In the genomic region with DNA sequence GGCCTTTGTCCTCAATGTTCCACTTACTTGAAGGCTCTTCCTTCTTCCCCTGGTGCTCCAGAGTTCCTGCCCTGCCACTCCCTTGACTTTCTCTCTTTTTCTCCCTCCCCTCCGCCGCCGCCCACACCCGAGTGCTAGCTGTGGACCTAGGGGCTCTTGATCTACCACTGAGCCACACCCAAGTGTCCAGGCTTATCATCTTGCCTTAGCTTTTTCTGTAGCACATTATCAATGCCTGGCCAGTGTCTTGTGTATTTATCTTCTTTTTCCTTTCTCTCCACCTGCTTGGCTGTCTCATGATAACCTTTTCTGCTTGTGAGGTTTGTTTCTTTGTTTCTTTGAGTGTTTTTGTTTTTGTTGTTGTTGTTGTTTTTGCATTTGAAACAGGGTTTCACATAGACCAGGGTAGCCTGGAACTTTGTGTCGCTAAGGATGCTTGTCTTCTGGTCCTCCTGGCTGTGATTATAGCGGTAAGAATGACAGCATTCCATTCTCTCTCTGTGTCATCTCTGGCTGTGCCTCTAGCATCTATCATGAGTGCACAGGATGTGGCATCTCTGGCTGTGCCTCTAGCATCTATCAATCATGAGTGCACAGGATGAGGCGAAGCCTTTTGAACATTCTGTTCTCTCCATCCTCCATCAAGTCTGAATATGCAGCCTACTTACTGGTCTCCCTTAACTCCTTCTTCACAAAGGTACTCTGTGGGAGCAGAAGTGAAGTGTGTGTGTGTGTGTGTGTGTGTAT, we compare ENCODE assay signal across 9 mouse cellular contexts. TPM values are rescaled to one million over a fixed set of nuclear protein-coding genes. Genes with fewer than 3 reads are reported as not detected.
DNase-seq lines count a peak whose midpoint lies in the region; ATAC-seq and TF ChIP-seq lines count a peak whose summit lies in the region.
"Had no signal": no experiment of that assay in that cellular context is flagged by ENCODE, and none has a peak within 500 bp of the region (broad histone marks: within the 10 kb centered on the region; RNA-seq: fewer than 3 reads in every experiment).

TSS of gene Acp5 (minus strand) at position 68 of the 747 bp plus-strand sequence.

- peaks cover 2% of the 10 kb centered on the region; the same call in 1 of the 2 replicates for H3K4me1 ChIP-seq in lung, adult 2 months (ENCODE audit: control insufficient read depth, insufficient read depth, low read length)
- H3K4me1 ChIP-seq in intestine, embryonic 14.5 days (replicated peaks; ENCODE audit: control insufficient read depth, insufficient read depth, low read length), result peaks cover 7% of the 10 kb centered on the region; the same call in 1 of the 2 replicates

- DNase-seq in lung, adult 2 months, result no peak
- no peak for DNase-seq in lung, postnatal 36 days
- no peak for DNase-seq in adrenal gland, adult 8-10 months
- DNase-seq in intestine, embryonic 14.5 days (ENCODE audit: low spot score), result no peak
- DNase-seq in spleen, postnatal 10 days (ENCODE audit: low spot score in 2 of 2), result peak; percentile 51 to 60
- no peak for DNase-seq in natural killer cell, adult 2 months (ENCODE audit: low spot score in 2 of 2)
- no peak for DNase-seq in testis, postnatal 14 days (ENCODE audit: low spot score)
- no peak for DNase-seq in gastrocnemius, postnatal 4 days (ENCODE audit: low spot score in 2 of 2)

- H3K9ac ChIP-seq in intestine, embryonic 14.5 days (ENCODE audit: low read length), result no peak within 1 kb of the TSS

- no peaks in the 10 kb centered on the region for H3K9me3 ChIP-seq in intestine, embryonic 14.5 days (ENCODE audit: control insufficient read depth, low read length)

- H3K4me3 ChIP-seq in lung, adult 2 months (replicated peaks; ENCODE audit: extremely low read depth, low read depth, low read length), result no peak within 1 kb of the TSS
- H3K4me3 ChIP-seq in intestine, embryonic 14.5 days (ENCODE audit: low read depth, low read length), result no peak within 1 kb of the TSS

- no peak within 1 kb of the TSS for H3K27ac ChIP-seq in intestine, embryonic 14.5 days (ENCODE audit: low read depth)

- no peak for ATAC-seq in intestine, embryonic 14.5 days (replicated peaks; ENCODE audit: low FRiP score, low TSS enrichment, low read depth)
- ATAC-seq: Patski had no signal

- WGBS in lung, adult 2 months, result 62% methylated on average over 7 of the region's 7 CpGs
- WGBS in intestine, embryonic 14.5 days, result 68% methylated on average over 7 of the region's 7 CpGs

- H3K36me3 ChIP-seq in intestine, embryonic 14.5 days (ENCODE audit: control insufficient read depth, insufficient read depth, low read length), result no peaks in the 10 kb centered on the region

- H3K27me3 ChIP-seq in intestine, embryonic 14.5 days (replicated peaks; ENCODE audit: control insufficient read depth, insufficient read depth, low read length), result no peaks in the 10 kb centered on the region
- H3K27me3 ChIP-seq: Patski had no signal

- H3K4me2 ChIP-seq in intestine, embryonic 14.5 days (ENCODE audit: low read length), result no peak within 1 kb of the TSS

- TF ChIP-seq CTCF in lung, adult 2 months (IDR thresholded peaks at IDR 0.05; ENCODE audit: insufficient read depth, low read length), result no peak

- no peak for TF ChIP-seq POLR2A in lung, adult 2 months (IDR thresholded peaks at IDR 0.05; ENCODE audit: borderline replicate concordance, extremely low read depth, low read depth, low read length)

RNA-seq across cellular contexts. Expression of gene Acp5, which starts in this region (rescaled TPM):
- 47.7 and 54.5 TPM in 2 replicates for polyA plus RNA-seq in lung, adult 2 months (2012; rRNA removed)
- total RNA-seq in adrenal gland, adult 8-10 months (2022), result 10 to 100 TPM; 30.6 to 44.1 (median 36.6) TPM
- polyA plus RNA-seq in intestine, embryonic 14.5 days (2014; fragmentation: Nextera tagmentation; extraction: Ambion mirVana), result 11.1 and 13.3 TPM in 2 replicates
- 1 to 10 TPM; 2.5 to 3.4 TPM for total RNA-seq in gastrocnemius, postnatal 4 days (2021)
- polyA plus RNA-seq: Patski had no signal

Comparison
In these comparisons a context has a peak if more than half of its experiments do, and no peak if none do; other contexts are left out.
1. RNA of gene Acp5 (total RNA-seq): 30.6 to 44.1 TPM in adrenal gland, adult 8-10 months; 2.5 to 3.4 TPM in gastrocnemius, postnatal 4 days; every median in the first group is over 4 times any median in the second.
2. DNase-seq: peak in spleen, postnatal 10 days (2 of 2); none in lung, adult 2 months (single experiment), lung, postnatal 36 days (single experiment), adrenal gland, adult 8-10 months (single experiment), intestine, embryonic 14.5 days (single experiment), natural killer cell, adult 2 months (0 of 2), testis, postnatal 14 days (single experiment) and gastrocnemius, postnatal 4 days (0 of 2).